Mouse (Mus musculus): ENCODE data around the gene Ywhae.

- TF ChIP-seq POLR2A (IDR thresholded peaks at IDR 0.05; ENCODE audit: control insufficient read depth, low read depth, low read length) = no peak
- no peak for TF ChIP-seq CTCF (IDR thresholded peaks at IDR 0.05; ENCODE audit: control insufficient read depth, insufficient read depth, insufficient replicate concordance, low read depth, low read length)
These were observed 12.1 kb downstream of the Ywhae start for GRCm38 (mm10) chr11:75744761-75745160.

Measured in testis, adult 2 months (tissue).